Mouse (Mus musculus): ENCODE data around the gene Igf2bp2. TPM values are rescaled to one million over a fixed set of nuclear protein-coding genes. Genes with fewer than 3 reads are reported as not detected.

Igf2bp2 gene
- polyA plus RNA-seq (2015; fragmentation: Nextera tagmentation; extraction: Ambion mirVana): 78.9 and 84.4 TPM in 2 replicates

- Histone ChIP-seq H3K9me3 (replicated peaks) (no peaks in the 10 kb centered on the region), H3K4me2 (replicated peaks) (peak within 1 kb of the TSS; percentile 87), H3K4me3 (replicated peaks) (peak within 1 kb of the TSS; percentile 96), H3K9ac (peak within 1 kb of the TSS; percentile 98), H3K36me3 (no peaks in the 10 kb centered on the region), H3K27me3 (no peaks in the 10 kb centered on the region), H3K27ac (replicated peaks) (peak within 1 kb of the TSS; percentile 92), H3K4me1 (peaks cover 5% of the 10 kb centered on the region)
- ATAC-seq (ENCODE audit: insufficient number of reproducible peaks, low FRiP score, low TSS enrichment, low read depth): peak; percentile 92
- WGBS: under 1% methylated on average over 102 of the region's 131 CpGs
These were observed at the start of gene Igf2bp2 for GRCm38 (mm10) chr16:22162512-22163455. TSS of gene Igf2bp2 (minus strand) at chr16:22163299.

- no peak for ATAC-seq (ENCODE audit: insufficient number of reproducible peaks, low FRiP score, low TSS enrichment, low read depth)
- Histone ChIP-seq H3K27me3 (no peaks in the 10 kb centered on the region), H3K27ac (replicated peaks) (no peak overlapping the region), H3K36me3 (no peaks in the 10 kb centered on the region), H3K4me2 (replicated peaks) (no peak overlapping the region), H3K9me3 (replicated peaks) (no peaks in the 10 kb centered on the region), H3K4me3 (replicated peaks) (no peak overlapping the region), H3K4me1 (no peaks in the 10 kb centered on the region), H3K9ac (no peak overlapping the region)
- 92% methylated on average over 1 of the region's 1 CpGs for WGBS
These were observed 40.4 kb upstream of the Igf2bp2 start for GRCm38 (mm10) chr16:22203501-22203900.

- 68% methylated on average over 3 of the region's 3 CpGs for WGBS
- H3K27ac ChIP-seq (replicated peaks): no peak overlapping the region
- H3K9ac ChIP-seq: no peak overlapping the region
- no peaks in the 10 kb centered on the region for H3K36me3 ChIP-seq
- H3K4me2 ChIP-seq (replicated peaks): no peak overlapping the region
- no peak for ATAC-seq (ENCODE audit: insufficient number of reproducible peaks, low FRiP score, low TSS enrichment, low read depth)
- no peaks in the 10 kb centered on the region for H3K27me3 ChIP-seq
- no peaks in the 10 kb centered on the region for H3K4me1 ChIP-seq
- H3K4me3 ChIP-seq (replicated peaks): no peak overlapping the region
- H3K9me3 ChIP-seq (replicated peaks): no peaks in the 10 kb centered on the region
These were observed 38.8 kb upstream of the Igf2bp2 start for GRCm38 (mm10) chr16:22201858-22202257.

GRCm38 (mm10) chr16:22200476-22200875, 37.4 kb upstream of the Igf2bp2 start:
- no peaks in the 10 kb centered on the region for H3K36me3 ChIP-seq
- no peak overlapping the region for H3K4me3 ChIP-seq (replicated peaks)
- H3K4me1 ChIP-seq: no peaks in the 10 kb centered on the region
- H3K9ac ChIP-seq: no peak overlapping the region
- H3K27ac ChIP-seq (replicated peaks): no peak overlapping the region
- WGBS: 50% methylated on average over 1 of the region's 1 CpGs
- no peaks in the 10 kb centered on the region for H3K9me3 ChIP-seq (replicated peaks)
- H3K27me3 ChIP-seq: no peaks in the 10 kb centered on the region
- no peak overlapping the region for H3K4me2 ChIP-seq (replicated peaks)
- ATAC-seq (ENCODE audit: insufficient number of reproducible peaks, low FRiP score, low TSS enrichment, low read depth): no peak

GRCm38 (mm10) chr16:22187366-22187765, 24.3 kb upstream of the Igf2bp2 start:
- no peak overlapping the region for H3K27ac ChIP-seq (replicated peaks)
- no peaks in the 10 kb centered on the region for H3K4me1 ChIP-seq
- H3K4me3 ChIP-seq (replicated peaks): no peak overlapping the region
- WGBS: 75% methylated on average over 12 of the region's 12 CpGs
- H3K4me2 ChIP-seq (replicated peaks): no peak overlapping the region
- ATAC-seq (ENCODE audit: insufficient number of reproducible peaks, low FRiP score, low TSS enrichment, low read depth): no peak
- no peaks in the 10 kb centered on the region for H3K9me3 ChIP-seq (replicated peaks)
- H3K27me3 ChIP-seq: no peaks in the 10 kb centered on the region
- H3K9ac ChIP-seq: no peak overlapping the region
- no peaks in the 10 kb centered on the region for H3K36me3 ChIP-seq

- Histone ChIP-seq H3K4me3 (replicated peaks) (no peak overlapping the region), H3K36me3 (no peaks in the 10 kb centered on the region), H3K9me3 (replicated peaks) (no peaks in the 10 kb centered on the region), H3K27me3 (no peaks in the 10 kb centered on the region), H3K9ac (no peak overlapping the region), H3K4me2 (replicated peaks) (no peak overlapping the region), H3K27ac (replicated peaks) (no peak overlapping the region), H3K4me1 (no peaks in the 10 kb centered on the region)
- no peak for ATAC-seq (ENCODE audit: insufficient number of reproducible peaks, low FRiP score, low TSS enrichment, low read depth)
- WGBS: 69% methylated on average over 3 of the region's 3 CpGs
These were observed 22.3 kb upstream of the Igf2bp2 start for GRCm38 (mm10) chr16:22185411-22185810.

- ATAC-seq (ENCODE audit: insufficient number of reproducible peaks, low FRiP score, low TSS enrichment, low read depth): no peak
- WGBS: 95% methylated on average over 5 of the region's 5 CpGs
These were observed 21.0 kb upstream of the Igf2bp2 start for GRCm38 (mm10) chr16:22184113-22184512.

GRCm38 (mm10) chr16:22182286-22182685, 19.2 kb upstream of the Igf2bp2 start:
- Histone ChIP-seq H3K4me2 (replicated peaks) (no peak overlapping the region), H3K4me1 (no peaks in the 10 kb centered on the region), H3K4me3 (replicated peaks) (no peak overlapping the region), H3K27me3 (no peaks in the 10 kb centered on the region), H3K36me3 (no peaks in the 10 kb centered on the region), H3K9ac (no peak overlapping the region), H3K9me3 (replicated peaks) (no peaks in the 10 kb centered on the region), H3K27ac (replicated peaks) (no peak overlapping the region)
- 77% methylated on average over 4 of the region's 4 CpGs for WGBS
- no peak for ATAC-seq (ENCODE audit: insufficient number of reproducible peaks, low FRiP score, low TSS enrichment, low read depth)

More at GRCm38 (mm10) chr16:22184113-22184512, 21.0 kb upstream of the Igf2bp2 start:
- Histone ChIP-seq H3K4me3 (replicated peaks) (no peak overlapping the region), H3K9me3 (replicated peaks) (no peaks in the 10 kb centered on the region), H3K27me3 (no peaks in the 10 kb centered on the region), H3K4me2 (replicated peaks) (no peak overlapping the region), H3K9ac (no peak overlapping the region), H3K36me3 (no peaks in the 10 kb centered on the region), H3K4me1 (no peaks in the 10 kb centered on the region), H3K27ac (replicated peaks) (no peak overlapping the region)

- no peak overlapping the region for H3K27ac ChIP-seq (replicated peaks)
- H3K9me3 ChIP-seq (replicated peaks): no peaks in the 10 kb centered on the region
- H3K36me3 ChIP-seq: no peaks in the 10 kb centered on the region
- H3K27me3 ChIP-seq: no peaks in the 10 kb centered on the region
- H3K4me1 ChIP-seq: no peaks in the 10 kb centered on the region
- 81% methylated on average over 3 of the region's 3 CpGs for WGBS
- no peak overlapping the region for H3K4me2 ChIP-seq (replicated peaks)
- H3K9ac ChIP-seq: no peak overlapping the region
- ATAC-seq (ENCODE audit: insufficient number of reproducible peaks, low FRiP score, low TSS enrichment, low read depth): no peak
- no peak overlapping the region for H3K4me3 ChIP-seq (replicated peaks)
These were observed 15.7 kb upstream of the Igf2bp2 start for GRCm38 (mm10) chr16:22178793-22179192.

- Histone ChIP-seq H3K27me3 (no peaks in the 10 kb centered on the region), H3K4me2 (replicated peaks) (no peak overlapping the region), H3K27ac (replicated peaks) (no peak overlapping the region), H3K4me3 (replicated peaks) (no peak overlapping the region), H3K4me1 (no peaks in the 10 kb centered on the region), H3K9ac (no peak overlapping the region), H3K36me3 (no peaks in the 10 kb centered on the region), H3K9me3 (replicated peaks) (no peaks in the 10 kb centered on the region)
- ATAC-seq (ENCODE audit: insufficient number of reproducible peaks, low FRiP score, low TSS enrichment, low read depth): no peak
- 76% methylated on average over 2 of the region's 2 CpGs for WGBS
These were observed 14.9 kb upstream of the Igf2bp2 start for GRCm38 (mm10) chr16:22177999-22178398.

GRCm38 (mm10) chr16:22168731-22169130, 5.6 kb upstream of the Igf2bp2 start:
- H3K27me3 ChIP-seq: no peaks in the 10 kb centered on the region
- H3K4me2 ChIP-seq (replicated peaks): no peak overlapping the region
- no peak overlapping the region for H3K9ac ChIP-seq
- peaks cover 5% of the 10 kb centered on the region for H3K4me1 ChIP-seq
- no peak for ATAC-seq (ENCODE audit: insufficient number of reproducible peaks, low FRiP score, low TSS enrichment, low read depth)
- no peaks in the 10 kb centered on the region for H3K9me3 ChIP-seq (replicated peaks)
- WGBS: 90% methylated on average over 8 of the region's 8 CpGs
- H3K36me3 ChIP-seq: no peaks in the 10 kb centered on the region
- H3K27ac ChIP-seq (replicated peaks): no peak overlapping the region
- H3K4me3 ChIP-seq (replicated peaks): no peak overlapping the region

GRCm38 (mm10) chr16:22165556-22165955, 2.5 kb upstream of the Igf2bp2 start:
- Histone ChIP-seq H3K4me2 (replicated peaks) (no peak overlapping the region), H3K4me1 (peaks cover 5% of the 10 kb centered on the region), H3K27ac (replicated peaks) (no peak overlapping the region), H3K9me3 (replicated peaks) (no peaks in the 10 kb centered on the region), H3K4me3 (replicated peaks) (no peak overlapping the region), H3K27me3 (no peaks in the 10 kb centered on the region), H3K36me3 (no peaks in the 10 kb centered on the region), H3K9ac (no peak overlapping the region)
- WGBS: 84% methylated on average over 5 of the region's 5 CpGs
- no peak for ATAC-seq (ENCODE audit: insufficient number of reproducible peaks, low FRiP score, low TSS enrichment, low read depth)

Measured in embryonic facial prominence, embryonic 15.5 days (tissue).